Mouse (Mus musculus) hindbrain, embryonic 13.5 days (tissue): ENCODE data around the gene Sfrp4. TPM values are rescaled to one million over a fixed set of nuclear protein-coding genes. Genes with fewer than 3 reads are reported as not detected.
"Not testable (repeated sequence)": the region's sequence is repeated elsewhere in the genome, so short reads cannot be mapped to it uniquely, and the experiment has no call there.

Experiments used
- ATAC-seq: fragments of 200-750 bp; cut with Nextera tagmentation; 2 replicates; pipeline ENCODE4 v1.8.0; 2017; ENCODE audit warnings: moderate TSS enrichment; ENCODE audit not compliant: low FRiP score
- H3K27ac ChIP-seq: fragments of 300-500 bp; sonication (generic); 2 replicates; pipeline ENCODE4 v1.5.1; 2015; ENCODE audit warnings: inconsistent platforms, mild to moderate bottlenecking, moderate library complexity
- H3K27me3 ChIP-seq: fragments of 300-500 bp; sonication (generic); 2 replicates; pipeline ENCODE4 v1.6.1; 2015; ENCODE audit warnings: mild to moderate bottlenecking, inconsistent platforms
- H3K36me3 ChIP-seq: fragments of 300-500 bp; sonication (generic); 2 replicates; pipeline ENCODE4 v1.6.1; 2015; ENCODE audit warnings: mild to moderate bottlenecking, inconsistent platforms
- H3K4me1 ChIP-seq: fragments of 300-500 bp; sonication (generic); replicated peaks from 2 replicates; pipeline ENCODE4 v1.6.1; 2015; ENCODE audit warnings: inconsistent platforms
- H3K4me2 ChIP-seq: fragments of 300-500 bp; sonication (generic); 2 replicates; pipeline ENCODE4 v1.6.1; 2015; ENCODE audit warnings: inconsistent platforms, mild to moderate bottlenecking, moderate library complexity
- H3K4me3 ChIP-seq: fragments of 300-500 bp; sonication (generic); 2 replicates; pipeline ENCODE4 v1.5.1; 2015; ENCODE audit warnings: mild to moderate bottlenecking, inconsistent platforms
- H3K9ac ChIP-seq: fragments of 300-500 bp; sonication (generic); 2 replicates; pipeline ENCODE4 v1.6.1; 2015; ENCODE audit warnings: mild to moderate bottlenecking, inconsistent platforms
- H3K9me3 ChIP-seq: fragments of 300-500 bp; sonication (generic); 2 replicates; pipeline ENCODE4 v1.6.1; 2016; ENCODE audit warnings: inconsistent platforms
- WGBS: fragments of 180-500 bp; shearing (Covaris S2); methylation state at CpG from one replicate; pipeline ENCODE4 v1.1.7; 2015; 5-methylcytosine and 5-hydroxymethylcytosine counted together
- polyA plus RNA-seq: library from polyadenylated mRNA; unstranded; fragments of >200 nt; fragmentation: Nextera tagmentation; extraction: Ambion mirVana; gene quantifications from 2 replicates; pipeline ENCODE4 v1.2.1, GENCODE M21; 2015

The Sfrp4 gene
- polyA plus RNA-seq, result 2.0 and 2.2 TPM in 2 replicates

- Histone ChIP-seq H3K9ac (peak within 1 kb of the TSS; percentile 71), H3K36me3 (no peaks in the 10 kb centered on the region), H3K27ac (0 out of 2 replicates have a peak within 1 kb of the TSS, but pooled peaks have one; percentile 12), H3K9me3 (no peaks in the 10 kb centered on the region), H3K4me3 (peak within 1 kb of the TSS; percentile 52), H3K4me2 (peak within 1 kb of the TSS; percentile 90), H3K27me3 (peaks cover 27% of the 10 kb centered on the region), H3K4me1 (peaks cover 17% of the 10 kb centered on the region)
- WGBS, result 4% methylated on average over 25 of the region's 25 CpGs
- ATAC-seq, result peak; percentile 64
Observed at GRCm38 (mm10) chr13:19622573-19623227, at the start of gene Sfrp4. Gene Sfrp4 (plus strand): TSS chr13:19623104.

- not testable (repeated sequence) for ATAC-seq, H3K4me2 ChIP-seq, H3K9ac ChIP-seq, H3K27me3 ChIP-seq, H3K4me1 ChIP-seq, H3K9me3 ChIP-seq, H3K36me3 ChIP-seq, H3K4me3 ChIP-seq, H3K27ac ChIP-seq
- WGBS, result 90% methylated on average over 2 of the region's 2 CpGs
Observed at GRCm38 (mm10) chr13:19574723-19575122, 48.2 kb upstream of the Sfrp4 start.

- Histone ChIP-seq H3K27ac (no peak overlapping the region), H3K4me3 (no peak overlapping the region), H3K9ac (no peak overlapping the region), H3K4me1 (no peaks in the 10 kb centered on the region), H3K4me2 (no peak overlapping the region), H3K9me3 (no peaks in the 10 kb centered on the region), H3K36me3 (no peaks in the 10 kb centered on the region), H3K27me3 (no peaks in the 10 kb centered on the region)
- ATAC-seq, result no peak
- WGBS, result 92% methylated on average over 3 of the region's 3 CpGs
Observed at GRCm38 (mm10) chr13:19575947-19576346, 47.0 kb upstream of the Sfrp4 start.

GRCm38 (mm10) chr13:19590996-19591759 is 31.7 kb upstream of the Sfrp4 start:
- no peak overlapping the region for H3K4me3 ChIP-seq

GRCm38 (mm10) chr13:19595141-19595540 is 27.8 kb upstream of the Sfrp4 start:
- Histone ChIP-seq H3K4me3 (no peak overlapping the region), H3K4me2 (no peak overlapping the region), H3K9me3 (no peaks in the 10 kb centered on the region), H3K27ac (no peak overlapping the region), H3K4me1 (no peaks in the 10 kb centered on the region), H3K27me3 (no peaks in the 10 kb centered on the region), H3K9ac (no peak overlapping the region), H3K36me3 (peaks cover 4% of the 10 kb centered on the region)
- ATAC-seq, result no peak
- 92% methylated on average over 1 of the region's 1 CpGs for WGBS

More at GRCm38 (mm10) chr13:19590996-19591759, 31.7 kb upstream of the Sfrp4 start:
- WGBS, result 93% methylated on average over 3 of the region's 3 CpGs
- no peak overlapping the region for H3K4me2 ChIP-seq
- no peaks in the 10 kb centered on the region for H3K9me3 ChIP-seq
- no peak overlapping the region for H3K9ac ChIP-seq
- no peaks in the 10 kb centered on the region for H3K4me1 ChIP-seq
- H3K27me3 ChIP-seq, result no peaks in the 10 kb centered on the region
- H3K27ac ChIP-seq, result no peak overlapping the region
- H3K36me3 ChIP-seq, result peaks cover 4% of the 10 kb centered on the region
- no peak for ATAC-seq

- Histone ChIP-seq H3K4me3 (no peak overlapping the region), H3K27ac (no peak overlapping the region), H3K9ac (no peak overlapping the region), H3K36me3 (no peaks in the 10 kb centered on the region), H3K4me2 (no peak overlapping the region), H3K27me3 (no peaks in the 10 kb centered on the region), H3K4me1 (no peaks in the 10 kb centered on the region), H3K9me3 (no peaks in the 10 kb centered on the region)
- no peak for ATAC-seq
- WGBS, result 90% methylated on average over 6 of the region's 6 CpGs
Observed at GRCm38 (mm10) chr13:19599242-19599641, 23.7 kb upstream of the Sfrp4 start.

GRCm38 (mm10) chr13:19602531-19602930 is 20.4 kb upstream of the Sfrp4 start:
- no peaks in the 10 kb centered on the region for H3K4me1 ChIP-seq
- 74% methylated on average over 1 of the region's 1 CpGs for WGBS
- H3K27ac ChIP-seq, result no peak overlapping the region
- ATAC-seq, result no peak
- no peak overlapping the region for H3K9ac ChIP-seq
- H3K4me3 ChIP-seq, result no peak overlapping the region
- H3K27me3 ChIP-seq, result no peaks in the 10 kb centered on the region
- H3K9me3 ChIP-seq, result no peaks in the 10 kb centered on the region
- no peaks in the 10 kb centered on the region for H3K36me3 ChIP-seq
- no peak overlapping the region for H3K4me2 ChIP-seq

GRCm38 (mm10) chr13:19603719-19604118 is 19.2 kb upstream of the Sfrp4 start:
- no peaks in the 10 kb centered on the region for H3K9me3 ChIP-seq
- 93% methylated on average over 1 of the region's 1 CpGs for WGBS

GRCm38 (mm10) chr13:19604916-19605315 is 18.0 kb upstream of the Sfrp4 start:
- no peaks in the 10 kb centered on the region for H3K9me3 ChIP-seq
- no peaks in the 10 kb centered on the region for H3K36me3 ChIP-seq
- H3K4me1 ChIP-seq, result no peaks in the 10 kb centered on the region
- no peak overlapping the region for H3K4me3 ChIP-seq
- no peak overlapping the region for H3K9ac ChIP-seq
- H3K27me3 ChIP-seq, result no peaks in the 10 kb centered on the region
- H3K4me2 ChIP-seq, result no peak overlapping the region
- H3K27ac ChIP-seq, result no peak overlapping the region
- no peak for ATAC-seq

More at GRCm38 (mm10) chr13:19603719-19604118, 19.2 kb upstream of the Sfrp4 start:
- Histone ChIP-seq H3K9ac (no peak overlapping the region), H3K4me3 (no peak overlapping the region), H3K27ac (no peak overlapping the region), H3K4me2 (no peak overlapping the region), H3K4me1 (no peaks in the 10 kb centered on the region), H3K27me3 (no peaks in the 10 kb centered on the region), H3K36me3 (no peaks in the 10 kb centered on the region)
- no peak for ATAC-seq

GRCm38 (mm10) chr13:19608120-19608519 is 14.8 kb upstream of the Sfrp4 start:
- Histone ChIP-seq H3K27ac (no peak overlapping the region), H3K9me3 (no peaks in the 10 kb centered on the region), H3K27me3 (no peaks in the 10 kb centered on the region), H3K4me2 (no peak overlapping the region), H3K4me1 (peaks cover 10% of the 10 kb centered on the region; the same call in 1 of the 2 replicates), H3K4me3 (no peak overlapping the region), H3K36me3 (no peaks in the 10 kb centered on the region), H3K9ac (no peak overlapping the region)
- ATAC-seq, result no peak

GRCm38 (mm10) chr13:19612348-19612747 is 10.6 kb upstream of the Sfrp4 start:
- 23% methylated on average over 1 of the region's 1 CpGs for WGBS
- Histone ChIP-seq H3K36me3 (no peaks in the 10 kb centered on the region), H3K27ac (no peak overlapping the region), H3K9me3 (no peaks in the 10 kb centered on the region), H3K4me2 (no peak overlapping the region), H3K4me3 (no peak overlapping the region), H3K27me3 (no peaks in the 10 kb centered on the region), H3K9ac (no peak overlapping the region), H3K4me1 (peaks cover 10% of the 10 kb centered on the region; the same call in 1 of the 2 replicates)
- ATAC-seq, result no peak

- WGBS, result 37% methylated on average over 3 of the region's 3 CpGs
- Histone ChIP-seq H3K4me3 (no peak overlapping the region), H3K4me1 (peaks cover 11% of the 10 kb centered on the region), H3K36me3 (no peaks in the 10 kb centered on the region), H3K27me3 (no peaks in the 10 kb centered on the region), H3K4me2 (no peak overlapping the region), H3K9me3 (no peaks in the 10 kb centered on the region), H3K9ac (no peak overlapping the region), H3K27ac (no peak overlapping the region)
- no peak for ATAC-seq
Observed at GRCm38 (mm10) chr13:19612963-19613362, 9.9 kb upstream of the Sfrp4 start.

GRCm38 (mm10) chr13:19613426-19613825 is 9.5 kb upstream of the Sfrp4 start:
- Histone ChIP-seq H3K4me3 (no peak overlapping the region), H3K4me2 (no peak overlapping the region)
- 93% methylated on average over 1 of the region's 1 CpGs for WGBS

More at GRCm38 (mm10) chr13:19613426-19613825, 9.5 kb upstream of the Sfrp4 start:
- ATAC-seq, result no peak
- no peaks in the 10 kb centered on the region for H3K9me3 ChIP-seq
- no peak overlapping the region for H3K27ac ChIP-seq
- H3K36me3 ChIP-seq, result no peaks in the 10 kb centered on the region
- no peak overlapping the region for H3K9ac ChIP-seq
- H3K27me3 ChIP-seq, result no peaks in the 10 kb centered on the region
- peaks cover 13% of the 10 kb centered on the region for H3K4me1 ChIP-seq
